Mouse (Mus musculus) liver, embryonic 16.5 days (tissue): ENCODE data around the gene Abcb6. TPM values are rescaled to one million over a fixed set of nuclear protein-coding genes. Genes with fewer than 3 reads are reported as not detected.

ENCODE experiments used
- ATAC-seq: fragments of 200-750 bp; cut with Nextera tagmentation; 2 replicates; pipeline ENCODE4 v1.8.0; 2017; ENCODE audit warnings: low read depth, mild to moderate bottlenecking, moderate number of reproducible peaks, moderate library complexity
- H3K27ac ChIP-seq: fragments of 300-500 bp; sonication (generic); 2 replicates; pipeline ENCODE4 v1.5.1; 2014; ENCODE audit warnings: mild to moderate bottlenecking, low read length
- H3K27me3 ChIP-seq: fragments of 300-500 bp; sonication (generic); 2 replicates; pipeline ENCODE4 v1.6.1; 2014; ENCODE audit warnings: low read depth, low read length, mixed read lengths; ENCODE audit not compliant: control insufficient read depth, insufficient read depth
- H3K36me3 ChIP-seq: fragments of 300-500 bp; sonication (generic); 2 replicates; pipeline ENCODE4 v1.6.1; 2014; ENCODE audit warnings: mild to moderate bottlenecking; ENCODE audit not compliant: control insufficient read depth, insufficient read depth
- H3K4me1 ChIP-seq: fragments of 300-500 bp; sonication (generic); 2 replicates; pipeline ENCODE4 v1.6.1; 2014; ENCODE audit warnings: low read depth, low read length, mixed read lengths; ENCODE audit not compliant: control insufficient read depth
- H3K4me2 ChIP-seq: fragments of 300-500 bp; sonication (generic); 2 replicates; pipeline ENCODE4 v1.6.1; 2014; ENCODE audit warnings: low read depth, low read length, mixed read lengths
- H3K4me3 ChIP-seq: fragments of 300-500 bp; sonication (generic); 2 replicates; pipeline ENCODE4 v1.5.1; 2014; ENCODE audit warnings: low read depth, mild to moderate bottlenecking, low read length
- H3K9ac ChIP-seq: fragments of 300-500 bp; sonication (generic); 2 replicates; pipeline ENCODE4 v1.6.1; 2014; ENCODE audit warnings: low read depth, low read length
- H3K9me3 ChIP-seq: fragments of 300-500 bp; sonication (generic); replicated peaks from 2 replicates; pipeline ENCODE4 v1.6.1; 2016; ENCODE audit warnings: low read length; ENCODE audit not compliant: control insufficient read depth
- WGBS: fragments of 180-500 bp; shearing (Covaris S2); extraction: QIAGEN DNeasy Blood & Tissue Kit; methylation state at CpG from one replicate; pipeline ENCODE4 v1.1.7; 2014; ENCODE audit not compliant: insufficient replicate concordance; 5-methylcytosine and 5-hydroxymethylcytosine counted together
- polyA plus RNA-seq: library from polyadenylated mRNA; unstranded; fragments of >200 nt; fragmentation: Nextera tagmentation; extraction: Ambion mirVana; gene quantifications from 2 replicates; pipeline ENCODE4 v1.2.1, GENCODE M21; 2015

The Abcb6 gene
- polyA plus RNA-seq, 1 experiment from 2014 or later, result 56.5 TPM

DNA sequence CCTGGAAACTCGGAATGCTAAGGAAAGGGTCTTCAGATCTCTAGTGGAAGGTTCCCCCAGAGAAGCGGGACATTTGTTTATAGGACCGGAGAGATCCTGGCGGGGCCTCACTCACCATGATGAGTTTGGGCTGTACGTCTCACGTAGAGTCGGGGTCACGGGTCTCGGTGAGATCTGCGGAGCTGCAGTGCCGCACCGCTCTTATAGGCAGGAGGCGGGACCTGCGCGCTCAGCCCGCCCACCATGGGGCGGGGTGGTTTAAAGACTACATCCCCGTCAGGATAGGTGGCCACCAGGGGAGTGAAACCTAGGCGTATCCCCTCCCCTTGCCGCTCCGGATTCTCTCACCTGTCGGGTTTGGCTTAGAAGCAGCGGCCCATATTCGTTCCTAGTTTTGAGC, 38.9 kb upstream of the Abcb6 start:
- no peaks in the 10 kb centered on the region for H3K9me3 ChIP-seq
- H3K27me3 ChIP-seq, result peaks cover 14% of the 10 kb centered on the region
- H3K4me1 ChIP-seq, result peaks cover 46% of the 10 kb centered on the region
- ATAC-seq, result peak; percentile 90
- peak overlapping the region; percentile 87 for H3K9ac ChIP-seq
- H3K36me3 ChIP-seq, result peaks cover 30% of the 10 kb centered on the region
- under 1% methylated on average over 24 of the region's 24 CpGs for WGBS
- H3K4me3 ChIP-seq, result peak overlapping the region; percentile 83
- H3K4me2 ChIP-seq, result peak overlapping the region; percentile 97
- peak overlapping the region; percentile 97 for H3K27ac ChIP-seq

DNA sequence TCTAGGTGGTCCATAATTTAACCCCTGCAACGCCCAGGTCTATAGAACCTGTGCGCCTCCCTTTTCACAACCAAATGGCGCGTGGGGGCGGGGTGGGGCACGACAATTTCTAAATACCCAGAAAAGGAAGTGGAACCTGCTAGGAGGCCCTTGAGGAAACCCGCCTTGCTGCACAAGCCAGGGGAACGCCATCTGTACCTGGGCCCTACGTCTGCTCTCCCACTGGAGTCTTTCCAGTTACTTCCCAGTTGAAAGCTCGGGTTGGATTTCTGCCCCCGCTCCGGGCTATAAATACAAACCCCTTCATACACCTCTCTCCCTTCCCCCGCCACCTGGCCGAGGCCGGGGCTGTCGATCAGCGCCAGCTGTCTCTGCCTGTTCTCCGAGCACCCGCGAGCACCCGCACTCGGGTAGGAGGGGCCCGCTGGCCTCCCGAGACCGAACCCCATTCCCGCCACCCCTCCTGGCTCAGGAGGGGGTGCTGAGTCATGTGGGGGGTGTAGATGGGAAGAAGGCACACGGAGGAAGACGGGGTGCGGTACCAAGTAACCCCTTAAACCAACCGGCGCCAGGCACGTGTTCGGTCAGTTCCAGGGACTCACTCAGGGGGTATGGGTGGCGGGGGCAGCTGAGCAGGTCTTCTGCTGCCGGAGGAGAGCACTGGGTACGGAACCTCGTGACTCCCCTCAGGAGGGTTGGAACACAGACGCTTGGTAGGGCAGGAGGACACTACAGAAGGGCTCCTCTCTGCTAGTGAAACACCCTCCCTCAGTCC, 38.2 kb upstream of the Abcb6 start:
- H3K9me3 ChIP-seq, result no peaks in the 10 kb centered on the region
- H3K4me3 ChIP-seq, result peak overlapping the region; percentile 83
- WGBS, result under 1% methylated on average over 38 of the region's 38 CpGs
- peak overlapping the region; percentile 97 for H3K27ac ChIP-seq
- H3K36me3 ChIP-seq, result peaks cover 36% of the 10 kb centered on the region
- H3K9ac ChIP-seq, result peak overlapping the region; percentile 87
- ATAC-seq, result peak; percentile 64
- H3K4me1 ChIP-seq, result peaks cover 53% of the 10 kb centered on the region
- peaks cover 14% of the 10 kb centered on the region for H3K27me3 ChIP-seq
- H3K4me2 ChIP-seq, result peak overlapping the region; percentile 97

DNA sequence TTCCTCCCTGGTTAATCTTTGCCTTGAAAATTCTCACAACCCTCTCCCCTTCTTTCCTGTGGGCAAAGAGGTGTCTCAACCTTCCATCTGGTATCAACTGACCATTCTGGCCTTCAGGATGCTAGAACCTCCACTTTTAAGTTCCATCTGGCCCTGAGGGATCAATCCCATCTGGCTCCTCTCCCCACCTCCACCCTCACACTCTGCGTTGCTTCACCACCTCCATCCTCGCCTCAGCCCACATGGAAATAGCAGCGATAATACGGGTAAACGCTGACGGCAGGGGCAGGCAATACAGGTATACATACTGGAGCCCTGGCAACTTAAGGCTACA, 37.7 kb upstream of the Abcb6 start:
- Histone ChIP-seq H3K4me3 (peak overlapping the region; percentile 83), H3K4me2 (peak overlapping the region; percentile 97), H3K36me3 (peaks cover 41% of the 10 kb centered on the region), H3K27ac (peak overlapping the region; percentile 97), H3K27me3 (peaks cover 14% of the 10 kb centered on the region), H3K4me1 (peaks cover 59% of the 10 kb centered on the region), H3K9me3 (no peaks in the 10 kb centered on the region), H3K9ac (peak overlapping the region; percentile 87)
- WGBS, result 1% methylated on average over 6 of the region's 6 CpGs
- ATAC-seq, result no peak

DNA sequence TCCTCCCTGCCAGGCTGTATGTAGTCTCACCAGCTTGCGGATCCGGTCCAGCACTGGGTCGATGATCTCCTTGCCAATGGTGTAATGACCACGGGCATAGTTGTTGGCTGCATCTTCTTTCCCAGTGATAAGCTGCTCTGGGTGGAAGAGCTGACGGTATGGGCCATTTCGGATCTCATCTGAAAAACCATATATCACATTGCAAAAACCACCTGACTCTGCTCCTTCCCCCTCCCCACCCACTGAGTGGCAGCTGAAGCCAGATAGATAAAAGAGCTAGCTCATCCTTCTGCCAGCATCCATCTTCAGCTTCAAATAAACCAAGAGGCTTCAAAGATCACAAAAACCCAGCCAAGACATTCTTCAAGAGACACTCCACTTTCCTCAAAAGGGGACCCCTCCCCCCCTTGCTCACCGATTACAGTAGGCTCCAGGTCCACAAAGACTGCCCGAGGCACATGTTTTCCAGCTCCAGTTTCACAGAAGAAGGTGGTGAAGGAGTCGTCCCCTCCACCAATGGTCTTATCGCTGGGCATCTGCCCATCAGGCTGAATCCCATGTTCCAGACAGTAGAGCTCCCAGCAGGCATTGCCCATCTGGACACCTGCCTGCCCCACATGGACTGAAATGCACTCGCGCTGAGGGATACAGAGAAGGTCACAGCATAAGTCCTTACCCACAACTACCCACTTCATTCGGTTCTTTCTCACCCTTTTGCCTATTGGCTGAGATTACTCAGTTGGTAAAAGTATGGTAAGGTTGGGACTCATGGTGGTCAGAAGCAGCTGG, 36.8 kb upstream of the Abcb6 start:
- peak; percentile 51 for ATAC-seq
- Histone ChIP-seq H3K4me2 (peak overlapping the region; percentile 97), H3K27me3 (peaks cover 14% of the 10 kb centered on the region), H3K27ac (peak overlapping the region; percentile 97), H3K36me3 (peaks cover 41% of the 10 kb centered on the region), H3K4me3 (peak overlapping the region; percentile 83), H3K9ac (peak overlapping the region; percentile 87), H3K4me1 (peaks cover 67% of the 10 kb centered on the region), H3K9me3 (no peaks in the 10 kb centered on the region)
- 38% methylated on average over 13 of the region's 13 CpGs for WGBS

DNA sequence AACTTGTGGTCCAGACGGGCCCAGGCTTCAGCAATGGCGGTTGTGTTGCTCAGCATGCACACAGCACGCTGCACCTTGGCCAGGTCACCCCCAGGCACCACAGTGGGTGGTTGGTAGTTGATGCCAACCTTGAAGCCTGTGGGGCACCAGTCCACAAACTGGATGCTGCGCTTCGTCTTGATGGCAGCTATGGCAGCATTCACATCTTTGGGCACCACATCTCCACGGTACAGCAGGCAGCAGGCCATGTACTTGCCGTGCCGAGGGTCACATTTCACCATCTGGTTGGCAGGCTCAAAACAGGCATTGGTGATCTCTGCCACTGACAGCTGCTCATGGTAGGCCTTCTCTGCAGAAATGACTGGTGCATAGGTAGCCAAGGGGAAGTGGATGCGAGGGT, 35.6 kb upstream of the Abcb6 start:
- Histone ChIP-seq H3K9ac (peak overlapping the region; percentile 87), H3K4me1 (peaks cover 77% of the 10 kb centered on the region), H3K4me3 (peak overlapping the region; percentile 83), H3K9me3 (no peaks in the 10 kb centered on the region), H3K27me3 (peaks cover 12% of the 10 kb centered on the region), H3K27ac (peak overlapping the region; percentile 97), H3K4me2 (peak overlapping the region; percentile 97), H3K36me3 (peaks cover 43% of the 10 kb centered on the region)
- no peak for ATAC-seq
- 88% methylated on average over 9 of the region's 9 CpGs for WGBS

DNA sequence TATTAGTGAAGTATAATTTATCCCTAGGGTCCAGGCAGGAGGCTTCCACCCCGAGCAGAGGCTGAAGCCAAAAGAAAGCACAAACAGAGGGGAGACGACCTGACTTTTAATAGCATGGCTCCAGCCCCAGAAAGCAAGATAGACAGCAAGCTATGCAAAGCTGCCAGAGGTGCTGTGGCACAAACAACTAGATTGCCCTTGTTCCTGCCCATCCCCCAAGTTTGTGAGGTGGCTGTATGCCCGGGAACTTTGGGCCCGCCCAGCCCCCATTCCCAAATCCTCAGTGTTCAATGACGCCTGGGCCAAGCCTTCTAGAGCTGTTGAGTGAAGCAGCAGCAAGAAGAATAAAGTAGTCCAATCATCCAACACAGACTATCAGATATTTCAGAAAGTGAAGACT, 34.7 kb upstream of the Abcb6 start:
- Histone ChIP-seq H3K36me3 (peaks cover 43% of the 10 kb centered on the region), H3K4me3 (peak overlapping the region; percentile 83), H3K27me3 (peaks cover 3% of the 10 kb centered on the region), H3K4me1 (peaks cover 79% of the 10 kb centered on the region), H3K9me3 (no peaks in the 10 kb centered on the region), H3K4me2 (peak overlapping the region; percentile 97), H3K27ac (peak overlapping the region; percentile 97), H3K9ac (peak overlapping the region; percentile 87)
- no peak for ATAC-seq
- WGBS, result 42% methylated on average over 5 of the region's 5 CpGs

DNA sequence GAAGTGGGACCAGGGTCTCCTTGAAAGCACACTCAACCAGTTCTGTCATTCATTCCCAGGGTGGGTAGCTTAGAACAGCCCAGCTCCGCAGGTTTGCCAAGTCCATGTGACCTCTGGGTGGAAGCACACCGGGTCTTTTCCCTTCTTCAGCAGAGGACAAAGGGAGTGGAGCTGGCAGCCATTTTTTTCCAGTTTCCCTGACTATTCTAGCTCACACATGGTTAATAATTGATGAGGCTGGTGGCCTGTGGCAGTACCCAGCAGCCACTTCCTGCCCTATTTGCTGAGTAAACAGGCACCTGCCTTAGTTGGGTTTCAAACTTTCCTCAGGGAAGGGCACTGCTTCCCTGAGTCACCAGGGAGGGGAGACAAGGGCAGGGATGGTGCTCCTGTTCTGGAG, 34.2 kb upstream of the Abcb6 start:
- peak overlapping the region; percentile 83 for H3K4me3 ChIP-seq
- ATAC-seq, result no peak
- H3K27ac ChIP-seq, result peak overlapping the region; percentile 97

DNA sequence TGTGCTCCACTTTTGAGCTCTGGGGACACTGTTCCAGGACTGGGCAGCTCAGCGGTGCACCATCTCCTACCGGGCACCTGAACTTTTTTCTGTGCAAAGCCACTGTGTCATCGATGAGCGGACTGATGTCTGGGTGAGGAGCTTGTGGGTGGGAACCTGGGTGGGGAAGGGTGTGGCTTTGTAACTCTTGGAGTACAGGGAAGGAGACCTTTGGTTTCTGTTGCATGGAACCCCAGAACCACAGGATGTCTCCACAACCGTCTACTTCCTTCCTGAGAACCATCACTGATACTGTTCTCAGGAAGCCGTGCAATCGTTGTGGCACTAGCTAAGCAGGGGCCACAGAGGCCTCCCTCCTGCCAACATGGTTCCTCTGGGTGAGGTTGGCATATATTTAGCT, 32.9 kb upstream of the Abcb6 start:
- H3K36me3 ChIP-seq, result peaks cover 43% of the 10 kb centered on the region
- H3K27ac ChIP-seq, result peak overlapping the region; percentile 97
- peak overlapping the region; percentile 48 for H3K9ac ChIP-seq
- peaks cover 87% of the 10 kb centered on the region for H3K4me1 ChIP-seq
- H3K4me3 ChIP-seq, result peak overlapping the region; percentile 97
- no peaks in the 10 kb centered on the region for H3K27me3 ChIP-seq
- ATAC-seq, result 0 out of 2 replicates have a peak, but pooled peaks have one; percentile 2
- 10% methylated on average over 7 of the region's 7 CpGs for WGBS
- no peaks in the 10 kb centered on the region for H3K9me3 ChIP-seq
- peak overlapping the region; percentile 97 for H3K4me2 ChIP-seq

More for the DNA sequence above, 34.2 kb upstream of the Abcb6 start:
- Histone ChIP-seq H3K4me1 (peaks cover 79% of the 10 kb centered on the region), H3K9me3 (no peaks in the 10 kb centered on the region), H3K27me3 (no peaks in the 10 kb centered on the region), H3K4me2 (peak overlapping the region; percentile 97), H3K36me3 (peaks cover 43% of the 10 kb centered on the region), H3K9ac (peak overlapping the region; percentile 87)
- 50% methylated on average over 2 of the region's 2 CpGs for WGBS

DNA sequence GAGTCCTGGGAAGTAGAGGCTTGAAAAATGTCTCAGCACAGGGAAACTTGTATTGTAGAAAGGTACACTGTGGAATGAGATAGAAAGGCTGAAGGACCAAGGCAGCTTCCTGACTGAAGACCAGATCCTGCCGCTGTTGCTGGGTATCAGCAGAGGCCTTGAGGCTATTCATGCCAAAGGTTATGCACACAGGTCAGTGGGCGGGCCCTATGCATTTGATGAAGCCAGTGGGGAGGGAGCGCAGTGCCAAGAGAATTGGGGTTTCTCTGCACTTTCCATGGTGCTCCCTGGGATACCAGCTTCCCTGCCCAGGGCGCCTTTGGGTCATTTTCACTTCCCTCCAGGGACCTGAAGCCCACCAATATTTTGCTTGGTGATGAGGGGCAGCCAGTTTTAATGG, 32.4 kb upstream of the Abcb6 start:
- no peaks in the 10 kb centered on the region for H3K27me3 ChIP-seq
- peak overlapping the region; percentile 48 for H3K9ac ChIP-seq
- peak overlapping the region; percentile 97 for H3K4me2 ChIP-seq
- WGBS, result 56% methylated on average over 4 of the region's 4 CpGs
- H3K4me1 ChIP-seq, result peaks cover 84% of the 10 kb centered on the region
- peak overlapping the region; percentile 97 for H3K27ac ChIP-seq
- peak overlapping the region; percentile 97 for H3K4me3 ChIP-seq
- no peaks in the 10 kb centered on the region for H3K9me3 ChIP-seq
- no peak for ATAC-seq
- H3K36me3 ChIP-seq, result peaks cover 43% of the 10 kb centered on the region
